Mouse (Mus musculus) limb, embryonic 11.5 days (tissue): ENCODE measurements around the gene D630023F18Rik. TPM values are rescaled to one million over a fixed set of nuclear protein-coding genes. Genes with fewer than 3 reads are reported as not detected.

Experiments
- ATAC-seq: fragments of 200-750 bp; cut with Nextera tagmentation; 2 replicates; pipeline ENCODE4 v1.8.0; 2017; ENCODE audit warnings: low read depth; ENCODE audit not compliant: insufficient number of reproducible peaks, low FRiP score, low TSS enrichment
- DNase-seq: peaks from one replicate; pipeline ENCODE4 v3.0.0-alpha.2; 2015; ENCODE audit warnings: low spot score
- H3K27ac ChIP-seq: fragments of 300-500 bp; sonication (generic); replicated peaks from 2 replicates; pipeline ENCODE4 v1.5.1; 2014; ENCODE audit warnings: low read depth, mild to moderate bottlenecking, low read length
- H3K27me3 ChIP-seq: fragments of 300-500 bp; sonication (generic); 2 replicates; pipeline ENCODE4 v1.6.1; 2014; ENCODE audit warnings: mild to moderate bottlenecking, low read length, mixed read lengths; ENCODE audit not compliant: control insufficient read depth, insufficient read depth
- H3K36me3 ChIP-seq: fragments of 300-500 bp; sonication (generic); 2 replicates; pipeline ENCODE4 v1.6.1; 2014; ENCODE audit warnings: mild to moderate bottlenecking, low read length, moderate library complexity, mixed read lengths; ENCODE audit not compliant: control insufficient read depth, insufficient read depth
- H3K4me1 ChIP-seq: fragments of 300-500 bp; sonication (generic); 2 replicates; pipeline ENCODE4 v1.6.1; 2014; ENCODE audit warnings: low read length, mixed read lengths; ENCODE audit not compliant: control insufficient read depth, insufficient read depth
- H3K4me2 ChIP-seq: fragments of 300-500 bp; sonication (generic); 2 replicates; pipeline ENCODE4 v1.6.1; 2014; ENCODE audit warnings: low read depth, mild to moderate bottlenecking, moderate library complexity; ENCODE audit not compliant: severe bottlenecking
- H3K4me3 ChIP-seq: fragments of 300-500 bp; sonication (generic); 2 replicates; pipeline ENCODE4 v1.5.1; 2014; ENCODE audit warnings: low read depth, low read length
- H3K9ac ChIP-seq: fragments of 300-500 bp; sonication (generic); 2 replicates; pipeline ENCODE4 v1.6.1; 2014; ENCODE audit warnings: mild to moderate bottlenecking, low read length
- H3K9me3 ChIP-seq: fragments of 300-500 bp; sonication (generic); 2 replicates; pipeline ENCODE4 v1.6.1; 2016; ENCODE audit warnings: low read length; ENCODE audit not compliant: control insufficient read depth
- WGBS: fragments of 180-500 bp; shearing (Covaris S2); extraction: QIAGEN DNeasy Blood & Tissue Kit; methylation state at CpG from one replicate; pipeline ENCODE4 v1.1.7; 2014; 5-methylcytosine and 5-hydroxymethylcytosine counted together
- polyA plus RNA-seq: library from polyadenylated mRNA; unstranded; fragments of >200 nt; fragmentation: Nextera tagmentation; extraction: Ambion mirVana; gene quantifications from 2 replicates; pipeline ENCODE4 v1.2.1, GENCODE M21; 2014

The D630023F18Rik gene
- 0.33 and 0.40 TPM in 2 replicates for polyA plus RNA-seq

GRCm38 (mm10) chr1:65122574-65123372 lies at the start of gene D630023F18Rik:
Gene D630023F18Rik (minus strand): TSS chr1:65123214.
- ATAC-seq = no peak
- WGBS = 27% methylated on average over 9 of the region's 9 CpGs

GRCm38 (mm10) chr1:65171579-65171978 lies 48.6 kb upstream of the D630023F18Rik start:
- no peak overlapping the region for H3K9ac ChIP-seq
- DNase-seq (no peak), ATAC-seq (no peak)
- H3K27me3 ChIP-seq = no peaks in the 10 kb centered on the region
- 90% methylated on average over 4 of the region's 4 CpGs for WGBS
- no peaks in the 10 kb centered on the region for H3K4me1 ChIP-seq
- H3K9me3 ChIP-seq = no peaks in the 10 kb centered on the region
- H3K4me2 ChIP-seq = no peak overlapping the region
- no peak overlapping the region for H3K27ac ChIP-seq
- no peak overlapping the region for H3K4me3 ChIP-seq
- peaks cover 15% of the 10 kb centered on the region for H3K36me3 ChIP-seq

More at GRCm38 (mm10) chr1:65122574-65123372, at the start of gene D630023F18Rik:
- Histone ChIP-seq H3K9ac (no peak within 1 kb of the TSS), H3K4me3 (no peak within 1 kb of the TSS), H3K9me3 (no peaks in the 10 kb centered on the region), H3K4me2 (no peak within 1 kb of the TSS), H3K4me1 (no peaks in the 10 kb centered on the region), H3K27me3 (no peaks in the 10 kb centered on the region), H3K36me3 (no peaks in the 10 kb centered on the region), H3K27ac (no peak within 1 kb of the TSS)
- no peak for DNase-seq

GRCm38 (mm10) chr1:65169947-65170346 lies 46.9 kb upstream of the D630023F18Rik start:
- no peaks in the 10 kb centered on the region for H3K9me3 ChIP-seq
- H3K9ac ChIP-seq = no peak overlapping the region
- no peak overlapping the region for H3K27ac ChIP-seq
- DNase-seq = no peak
- no peaks in the 10 kb centered on the region for H3K4me1 ChIP-seq
- H3K36me3 ChIP-seq = peaks cover 15% of the 10 kb centered on the region
- H3K4me2 ChIP-seq = no peak overlapping the region
- H3K27me3 ChIP-seq = no peaks in the 10 kb centered on the region
- no peak for ATAC-seq
- WGBS = 90% methylated on average over 5 of the region's 5 CpGs
- no peak overlapping the region for H3K4me3 ChIP-seq

GRCm38 (mm10) chr1:65169536-65169935 lies 46.5 kb upstream of the D630023F18Rik start:
- no peak for ATAC-seq
- Histone ChIP-seq H3K4me2 (no peak overlapping the region), H3K27ac (no peak overlapping the region), H3K4me3 (no peak overlapping the region), H3K27me3 (no peaks in the 10 kb centered on the region), H3K9ac (no peak overlapping the region), H3K36me3 (peaks cover 15% of the 10 kb centered on the region), H3K9me3 (no peaks in the 10 kb centered on the region), H3K4me1 (no peaks in the 10 kb centered on the region)
- no peak for DNase-seq
- 95% methylated on average over 7 of the region's 7 CpGs for WGBS

GRCm38 (mm10) chr1:65167496-65167895 lies 44.5 kb upstream of the D630023F18Rik start:
- Histone ChIP-seq H3K4me1 (no peaks in the 10 kb centered on the region), H3K4me3 (no peak overlapping the region), H3K27me3 (no peaks in the 10 kb centered on the region), H3K36me3 (peaks cover 12% of the 10 kb centered on the region), H3K27ac (no peak overlapping the region), H3K4me2 (no peak overlapping the region), H3K9ac (no peak overlapping the region), H3K9me3 (no peaks in the 10 kb centered on the region)
- ATAC-seq (no peak), DNase-seq (no peak)
- 91% methylated on average over 1 of the region's 1 CpGs for WGBS

- H3K27ac ChIP-seq = no peak overlapping the region
- no peaks in the 10 kb centered on the region for H3K27me3 ChIP-seq
- H3K9me3 ChIP-seq = no peaks in the 10 kb centered on the region
- ATAC-seq (no peak), DNase-seq (no peak)
- no peaks in the 10 kb centered on the region for H3K4me1 ChIP-seq
- peaks cover 18% of the 10 kb centered on the region for H3K36me3 ChIP-seq
- no peak overlapping the region for H3K9ac ChIP-seq
- no peak overlapping the region for H3K4me3 ChIP-seq
- WGBS = 94% methylated on average over 1 of the region's 1 CpGs
- no peak overlapping the region for H3K4me2 ChIP-seq
Observed at GRCm38 (mm10) chr1:65162210-65162609, 39.2 kb upstream of the D630023F18Rik start.

GRCm38 (mm10) chr1:65156111-65156510 lies 33.1 kb upstream of the D630023F18Rik start:
- Histone ChIP-seq H3K36me3 (peaks cover 14% of the 10 kb centered on the region), H3K9ac (no peak overlapping the region), H3K4me3 (no peak overlapping the region), H3K27ac (no peak overlapping the region), H3K27me3 (no peaks in the 10 kb centered on the region), H3K4me1 (no peaks in the 10 kb centered on the region), H3K9me3 (no peaks in the 10 kb centered on the region), H3K4me2 (no peak overlapping the region)
- DNase-seq (no peak), ATAC-seq (no peak)
- WGBS = 93% methylated on average over 5 of the region's 5 CpGs

GRCm38 (mm10) chr1:65154814-65155213 lies 31.8 kb upstream of the D630023F18Rik start:
- Histone ChIP-seq H3K4me1 (no peaks in the 10 kb centered on the region), H3K36me3 (peaks cover 7% of the 10 kb centered on the region), H3K27me3 (no peaks in the 10 kb centered on the region), H3K4me2 (no peak overlapping the region), H3K9ac (no peak overlapping the region), H3K27ac (no peak overlapping the region), H3K4me3 (no peak overlapping the region), H3K9me3 (no peaks in the 10 kb centered on the region)
- DNase-seq (no peak), ATAC-seq (no peak)
